ENCODE assay signal across 12 mouse cellular contexts in the genomic region with DNA sequence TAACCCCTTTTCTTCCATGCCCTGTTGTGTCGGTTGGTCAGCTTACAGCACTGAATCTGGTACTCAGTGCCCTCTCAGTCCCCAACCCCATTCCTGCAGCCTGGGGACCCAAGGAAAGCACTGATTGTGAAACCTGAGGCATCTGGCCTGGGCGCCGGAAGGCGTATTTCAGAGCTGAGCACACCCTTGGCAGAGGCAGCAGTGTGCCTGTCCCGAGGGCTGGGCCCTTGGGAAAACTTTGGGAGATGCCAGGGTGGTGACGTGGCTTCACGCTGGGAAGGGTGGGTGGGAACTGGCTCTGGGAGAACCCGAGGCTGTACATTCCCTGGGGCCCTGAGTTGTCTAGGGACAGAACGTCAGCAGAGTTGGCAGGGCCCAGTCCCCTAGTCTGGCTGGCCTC.
A peak's percentile ranks its signal among the peaks of the same experiment; 100 is the strongest.
DNase-seq lines count a peak whose midpoint lies in the region; ATAC-seq and TF ChIP-seq lines count a peak whose summit lies in the region.
"Had no signal": no experiment of that assay in that cellular context is flagged by ENCODE, and none has a peak within 500 bp of the region (broad histone marks: within the 10 kb centered on the region; RNA-seq: fewer than 3 reads in every experiment).

No protein-coding gene starts in this region.

- intact Hi-C loops in gastrocnemius, postnatal 14 days (cut with DNase I; ENCODE audit: low total_unique reads), result no loop called here

- H3K4me3 ChIP-seq in C2C12 (ENCODE audit: insufficient read depth, poor library complexity, severe bottlenecking), result no peak overlapping the region
- H3K4me3 ChIP-seq: forebrain, embryonic 13.5 days; hindbrain, embryonic 15.5 days; limb, embryonic 13.5 days; neural tube, embryonic 12.5 days had no signal

- H3K79me3 ChIP-seq in C2C12 (ENCODE audit: low read depth), result no peaks in the 10 kb centered on the region

- no peaks in the 10 kb centered on the region for H3K79me2 ChIP-seq in C2C12 (ENCODE audit: control insufficient read depth, insufficient read depth)

- DNase-seq in 3134 (ENCODE audit: extremely low read depth, insufficient read length, low spot score), result peak; percentile 93
- peak; percentile 65 for DNase-seq in gastrocnemius, postnatal 14 days
- DNase-seq in lung, adult 18-20 months, result peak; percentile 54 to 62
- no peak for DNase-seq in right cerebral cortex, postnatal 14 days
- DNase-seq in left cerebral cortex, adult 11 months (ENCODE audit: low spot score), result no peak
- DNase-seq: right cerebral cortex, postnatal 4 days had no signal

- H3K36me3 ChIP-seq in C2C12 (ENCODE audit: control insufficient read depth, insufficient read depth), result no peaks in the 10 kb centered on the region
- H3K36me3 ChIP-seq: hindbrain, embryonic 15.5 days; limb, embryonic 13.5 days; neural tube, embryonic 12.5 days had no signal

- TF ChIP-seq CTCF in C2C12 (IDR thresholded peaks at IDR 0.05; ENCODE audit: control insufficient read depth, insufficient read depth, insufficient read length), result no peak

- H3K27me3 ChIP-seq in C2C12 (ENCODE audit: control insufficient read depth, insufficient read depth, insufficient read length), result no peaks in the 10 kb centered on the region
- H3K27me3 ChIP-seq: forebrain, embryonic 13.5 days; hindbrain, embryonic 15.5 days; limb, embryonic 13.5 days; neural tube, embryonic 12.5 days had no signal

- no peak for ATAC-seq in monocyte, adult 5-6 weeks (replicated peaks; ENCODE audit: insufficient number of reproducible peaks, low FRiP score, low TSS enrichment, poor library complexity, severe bottlenecking)
- ATAC-seq: forebrain, embryonic 13.5 days had no signal

- H3ac ChIP-seq in C2C12 (ENCODE audit: control insufficient read depth, insufficient read length, low read depth), result no peak overlapping the region

TF ChIP-seq in C2C12, 6 proteins besides CTCF, POLR2A, EP300 and RAD21:
- TF ChIP-seq MYOD1 (IDR thresholded peaks at IDR 0.05; ENCODE audit: control insufficient read depth, insufficient read length, low read depth) (peak; percentile 20), CEBPB (IDR thresholded peaks at IDR 0.05; ENCODE audit: low read depth) (peak; percentile 97), MAX (IDR thresholded peaks at IDR 0.05) (peak; percentile 24), USF1 (IDR thresholded peaks at IDR 0.05; ENCODE audit: low read depth) (no peak), FOSL1 (IDR thresholded peaks at IDR 0.05; ENCODE audit: insufficient read depth, low read length, poor library complexity, severe bottlenecking) (no peak)

Comparison
In these comparisons a context has a peak if more than half of its experiments do, and no peak if none do; other contexts are left out.
1. DNase-seq: peak in 3134 (single experiment), gastrocnemius, postnatal 14 days (single experiment) and lung, adult 18-20 months (2 of 2); none in right cerebral cortex, postnatal 14 days (single experiment) and left cerebral cortex, adult 11 months (single experiment).